Mouse (Mus musculus): ENCODE data around the gene Snx9.

DNA sequence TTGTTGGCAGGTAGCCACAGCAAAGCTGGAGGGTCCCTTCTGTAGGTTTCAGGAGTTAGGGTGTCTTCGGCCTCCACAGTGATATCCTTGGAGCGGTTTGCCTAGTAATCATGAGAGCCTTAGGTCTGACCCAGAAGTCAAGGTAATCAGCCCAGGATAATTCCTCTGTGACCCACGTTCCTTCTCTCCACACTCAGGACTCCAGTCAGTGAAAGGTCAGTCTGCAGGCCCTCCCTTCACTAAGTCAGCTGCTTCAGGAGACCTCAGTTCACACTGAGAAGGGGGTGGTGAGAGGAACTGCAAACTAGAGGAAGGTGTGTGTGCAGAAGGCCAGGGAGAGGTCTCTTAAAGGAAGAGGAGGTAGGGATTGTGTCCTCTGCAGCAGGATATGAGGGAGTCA is 28.3 kb downstream of the Snx9 start:
- TF ChIP-seq CTCF (IDR thresholded peaks at IDR 0.05; ENCODE audit: low read depth), result no peak
- no peak for TF ChIP-seq EP300 (IDR thresholded peaks at IDR 0.05; ENCODE audit: low read depth)

Measured in liver, embryonic 14.5 days (tissue).